Mouse (Mus musculus) embryo, embryonic 10.5 days (tissue): Measurements from ENCODE around the gene Eif4ebp2.

Experiments used
- DNase-seq: peaks from one replicate; pipeline ENCODE4 v3.0.0-alpha.2; 2015; ENCODE audit warnings: low spot score

Eif4ebp2 gene

DNA sequence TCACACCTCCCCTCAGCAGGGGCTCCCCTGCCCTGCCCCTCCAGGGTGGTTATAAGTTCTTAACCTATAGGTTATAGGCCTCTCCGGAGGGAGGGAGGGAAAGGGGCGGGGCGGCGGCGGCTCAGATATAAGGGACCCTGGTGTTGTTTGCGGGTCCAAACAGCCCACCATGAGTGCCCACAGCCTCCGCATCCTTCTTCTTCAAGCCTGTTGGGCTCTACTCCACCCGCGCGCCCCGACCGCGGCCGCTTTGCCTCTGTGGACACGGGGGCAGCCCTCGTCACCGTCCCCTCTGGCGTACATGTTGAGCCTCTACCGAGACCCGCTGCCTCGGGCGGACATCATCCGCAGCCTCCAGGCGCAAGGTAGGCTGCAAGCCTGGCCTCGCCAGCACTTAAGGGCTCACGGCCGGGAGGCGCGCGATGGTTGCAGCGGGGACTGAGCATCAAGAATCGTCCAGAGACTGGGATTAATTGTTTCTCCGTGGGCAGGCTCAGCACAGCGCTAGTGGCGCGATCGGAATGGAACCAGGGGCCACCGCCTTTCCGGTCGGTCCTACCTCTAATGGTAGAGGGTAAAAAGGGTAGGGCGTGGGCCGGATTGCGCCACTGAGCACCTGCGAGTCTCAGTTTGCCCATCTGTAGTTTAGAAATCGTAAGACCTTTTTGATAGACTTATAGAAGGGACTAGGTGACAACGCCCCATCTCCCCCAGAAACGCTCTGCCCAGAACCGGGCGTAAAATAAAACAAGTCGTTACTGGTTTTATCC is 34.1 kb downstream of the Eif4ebp2 start:
- DNase-seq, result peak; percentile 58

- DNase-seq, result no peak
These were observed 34.8 kb downstream of the Eif4ebp2 start, which contains the start of gene Nodal for GRCm38 (mm10) chr10:61417672-61418071. Gene Nodal, plus strand, starts transcription at chr10:61417972.

DNA sequence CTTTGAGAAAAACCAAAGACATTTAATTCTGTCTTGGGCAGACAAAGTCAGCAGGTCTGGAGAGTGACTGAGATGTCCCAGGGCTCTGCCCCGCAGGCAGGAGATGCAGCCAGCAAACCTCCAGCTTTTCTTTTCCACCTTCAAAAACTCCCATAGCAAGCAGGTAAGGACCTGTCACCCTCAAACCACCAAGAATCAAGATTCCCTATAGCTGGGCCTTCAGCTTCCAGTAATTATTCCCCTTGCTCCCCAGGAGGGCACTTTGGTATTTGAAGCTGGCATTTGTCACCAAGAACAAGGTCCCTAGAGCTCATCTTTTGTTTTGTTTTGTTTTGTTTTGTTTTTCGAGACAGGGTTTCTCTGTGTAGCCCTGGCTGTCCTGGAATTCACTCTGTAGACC is 35.4 kb downstream of the Eif4ebp2 start:
- no peak for DNase-seq

GRCm38 (mm10) chr10:61416561-61416960 is 35.9 kb downstream of the Eif4ebp2 start:
- no peak for DNase-seq

- DNase-seq, result no peak
These were observed 36.6 kb downstream of the Eif4ebp2 start for GRCm38 (mm10) chr10:61415890-61416289.

GRCm38 (mm10) chr10:61415240-61415639 is 37.2 kb downstream of the Eif4ebp2 start:
- no peak for DNase-seq

DNA sequence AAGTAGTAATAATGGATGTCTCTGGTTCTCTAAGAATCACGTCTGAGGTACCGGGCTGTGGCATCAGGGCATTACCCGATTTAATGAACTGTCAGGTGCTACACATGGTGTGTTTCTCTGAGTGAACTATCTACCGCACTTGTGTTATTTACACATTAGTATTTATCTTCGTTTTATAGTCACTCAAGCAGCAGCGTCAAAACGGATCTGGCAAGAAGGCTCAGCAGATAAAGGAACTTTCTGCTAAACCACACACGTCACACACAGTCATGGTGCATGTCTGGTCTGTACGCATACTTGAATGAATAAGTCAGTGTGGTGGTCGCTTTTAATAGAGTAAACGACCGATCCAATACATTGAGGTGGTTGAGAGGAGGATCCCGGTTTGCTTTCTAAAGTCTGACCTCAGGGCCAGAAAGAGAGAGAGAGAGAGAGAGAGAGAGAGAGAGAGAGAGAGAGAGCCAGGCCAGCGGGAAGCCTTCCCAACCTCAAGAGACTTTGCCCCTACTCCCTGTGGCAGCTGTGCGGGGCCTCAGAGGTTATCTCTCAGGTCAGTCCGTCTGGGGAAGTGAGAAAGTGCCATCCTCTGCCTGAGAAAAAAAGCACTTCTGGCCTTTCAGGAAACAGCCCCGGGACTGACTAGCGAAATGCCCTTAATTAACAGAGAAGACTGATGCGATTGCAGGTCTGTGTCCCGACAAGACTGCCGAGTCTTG is 39.4 kb downstream of the Eif4ebp2 start:
- DNase-seq, result no peak

DNA sequence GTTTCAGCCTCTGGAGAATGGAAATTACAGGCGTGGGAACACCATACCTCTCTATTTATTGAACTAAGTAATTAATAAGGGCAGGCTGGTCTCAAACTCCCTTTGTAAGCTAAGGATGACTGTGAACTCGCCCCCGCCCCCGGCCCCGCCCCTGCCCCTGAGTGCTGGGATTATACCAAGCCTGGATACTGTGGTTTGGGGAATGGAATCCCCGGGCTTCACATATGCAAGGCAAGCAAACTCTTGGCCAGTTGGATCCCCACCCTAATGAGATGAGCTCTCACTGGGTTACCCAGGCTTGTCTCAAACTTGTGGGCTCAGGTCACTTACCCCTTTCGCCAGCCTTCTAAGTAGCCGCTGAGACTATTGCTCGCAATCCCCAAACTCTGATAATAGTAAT is 42.3 kb downstream of the Eif4ebp2 start:
- no peak for DNase-seq

GRCm38 (mm10) chr10:61409776-61410175 is 42.7 kb downstream of the Eif4ebp2 start:
- DNase-seq, result no peak

DNA sequence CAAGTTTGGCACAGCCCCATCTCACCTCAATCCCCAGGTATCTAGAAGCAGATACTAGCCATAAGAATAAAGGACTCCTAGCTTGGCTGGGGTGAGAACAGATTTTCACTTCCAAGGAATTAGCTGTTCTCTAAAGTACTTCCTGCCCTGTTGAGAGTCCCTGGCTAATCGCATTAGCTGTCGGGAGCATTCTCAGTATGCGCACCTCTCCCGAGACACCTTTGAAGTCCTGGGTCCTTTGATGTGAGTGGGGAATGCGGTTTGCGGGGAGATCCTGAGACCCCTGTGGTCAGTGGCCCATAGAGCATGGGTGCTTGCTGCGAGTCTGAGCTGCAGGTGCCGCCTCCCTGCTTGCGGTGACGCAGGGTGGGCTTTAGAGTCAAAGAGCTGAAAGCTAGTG is 46.5 kb downstream of the Eif4ebp2 start:
- no peak for DNase-seq

DNA sequence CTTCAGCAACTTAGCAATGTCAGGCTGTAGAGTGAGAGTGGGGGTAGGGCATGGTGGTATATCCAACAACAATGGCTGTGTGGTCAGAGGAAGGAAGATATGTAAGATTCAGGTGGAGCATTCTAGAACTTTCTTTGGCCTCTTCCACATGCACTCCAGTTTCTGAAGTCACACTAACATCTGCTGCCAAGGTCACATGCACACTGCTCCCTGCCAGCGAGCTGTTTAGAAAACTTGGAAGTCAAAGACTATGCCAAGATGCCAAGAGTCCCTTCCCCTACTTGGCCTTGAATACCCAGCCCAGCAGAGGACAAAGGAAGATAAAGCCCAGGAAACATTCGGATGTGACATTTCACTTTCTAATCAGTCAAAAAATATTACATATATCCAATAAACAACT is 49.5 kb downstream of the Eif4ebp2 start:
- no peak for DNase-seq

GRCm38 (mm10) chr10:61402480-61402879 is 50.0 kb downstream of the Eif4ebp2 start:
- DNase-seq, result no peak

DNA sequence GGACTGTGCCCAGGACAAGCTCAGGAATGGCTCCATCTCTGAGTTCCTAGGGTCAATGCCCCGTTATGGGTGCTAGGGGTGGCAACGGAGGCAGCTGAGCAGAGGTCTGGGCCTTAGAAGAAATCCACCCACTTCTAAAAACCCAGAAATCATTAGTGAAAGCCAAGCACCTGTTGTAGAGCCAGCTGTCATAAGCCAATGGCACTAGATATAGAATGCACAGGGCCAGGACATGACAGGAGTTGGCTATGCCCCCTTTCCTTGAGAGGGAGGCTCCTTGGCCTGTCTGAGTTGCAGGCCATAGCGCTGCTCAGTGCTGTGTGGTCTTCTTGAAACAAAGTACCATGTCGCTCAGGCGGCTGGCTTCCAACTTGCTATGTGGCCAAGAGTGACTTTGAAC is 52.1 kb downstream of the Eif4ebp2 start:
- DNase-seq, result no peak

DNA sequence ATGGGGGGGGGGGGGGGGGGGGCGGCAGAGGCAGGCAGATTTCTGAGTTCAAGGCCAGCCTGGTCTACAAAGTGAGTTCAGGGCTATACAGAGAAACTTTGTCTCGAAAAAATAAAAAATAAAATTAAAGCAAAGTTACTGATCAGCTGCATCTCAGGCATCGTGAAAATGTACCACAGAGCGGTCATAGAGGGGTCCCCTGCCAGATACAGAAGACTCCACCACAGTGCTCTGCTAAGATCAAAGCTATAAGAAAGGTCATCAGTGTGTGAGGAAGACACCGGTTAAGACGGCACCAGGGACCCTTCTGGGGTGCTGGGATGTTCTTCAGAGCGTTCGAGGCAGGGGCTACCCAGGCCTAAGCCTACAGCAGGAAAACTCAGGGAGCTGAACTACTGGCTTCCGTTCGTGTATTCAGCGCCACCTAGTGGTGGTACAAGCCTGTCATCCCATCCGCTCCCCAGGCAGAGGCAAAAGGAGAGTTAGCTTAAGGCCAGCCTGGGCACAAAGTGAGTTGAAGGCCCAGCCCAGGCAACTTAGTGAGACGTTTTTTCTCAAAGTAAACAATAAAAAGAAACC is 53.2 kb downstream of the Eif4ebp2 start:
- peak; percentile 93 for DNase-seq

GRCm38 (mm10) chr10:61398125-61398524 is 54.3 kb downstream of the Eif4ebp2 start:
- DNase-seq, result no peak

DNA sequence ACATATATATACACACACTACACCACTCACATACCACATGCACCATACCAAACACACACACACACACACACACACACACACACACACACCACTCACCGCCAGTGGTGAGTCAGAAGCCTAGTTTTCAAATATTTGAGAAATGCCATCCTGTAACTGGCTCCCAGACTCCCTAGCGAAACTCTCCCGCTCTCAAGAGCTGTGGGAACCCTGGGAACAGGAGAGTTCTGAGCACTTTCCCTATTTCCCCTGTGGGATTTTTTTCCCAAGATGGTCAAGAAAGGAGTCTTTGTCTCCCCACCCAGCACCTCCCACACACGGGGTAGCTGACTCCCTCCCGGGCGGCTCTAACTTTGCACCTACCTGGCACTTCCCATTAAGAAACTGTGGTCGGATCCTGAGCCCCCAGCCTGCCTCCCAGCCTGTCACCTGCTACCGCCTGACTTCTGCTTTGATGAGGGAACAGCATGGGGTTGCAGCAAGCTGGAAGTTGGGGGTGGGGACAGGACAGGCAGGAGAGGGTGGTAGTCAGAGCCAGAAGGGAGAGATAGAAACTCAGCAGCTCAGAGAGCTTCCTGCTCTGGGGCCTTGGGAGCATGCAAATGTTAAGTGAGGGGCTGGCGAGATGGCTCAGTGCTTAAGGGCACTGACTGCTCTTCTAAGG is 57.9 kb downstream of the Eif4ebp2 start:
- DNase-seq, result no peak

- no peak for DNase-seq
These were observed 59.9 kb downstream of the Eif4ebp2 start for GRCm38 (mm10) chr10:61392584-61392983.

DNA sequence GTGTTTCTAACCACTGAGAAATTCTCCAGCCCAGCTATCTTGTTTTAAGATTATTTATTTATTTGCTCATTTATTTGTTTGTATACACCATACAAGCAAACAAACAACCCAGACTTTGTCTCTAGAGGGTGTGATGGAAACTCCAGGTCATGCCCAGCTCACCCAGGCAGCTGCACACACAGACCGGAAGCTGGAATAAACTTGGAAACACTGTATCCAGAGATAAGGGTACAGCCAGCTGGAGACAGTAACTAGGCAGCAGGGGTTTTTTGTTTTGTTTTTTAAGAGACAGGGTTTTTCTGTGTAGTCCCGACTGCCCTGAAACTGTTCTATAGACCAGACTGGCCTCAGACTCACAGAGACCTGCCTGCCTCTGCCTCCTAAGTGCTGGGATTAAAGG is 62.3 kb downstream of the Eif4ebp2 start:
- DNase-seq, result no peak

- DNase-seq, result no peak
These were observed 63.4 kb downstream of the Eif4ebp2 start for GRCm38 (mm10) chr10:61389020-61389419.

GRCm38 (mm10) chr10:61386284-61386683 is 66.2 kb downstream of the Eif4ebp2 start:
- no peak for DNase-seq

DNA sequence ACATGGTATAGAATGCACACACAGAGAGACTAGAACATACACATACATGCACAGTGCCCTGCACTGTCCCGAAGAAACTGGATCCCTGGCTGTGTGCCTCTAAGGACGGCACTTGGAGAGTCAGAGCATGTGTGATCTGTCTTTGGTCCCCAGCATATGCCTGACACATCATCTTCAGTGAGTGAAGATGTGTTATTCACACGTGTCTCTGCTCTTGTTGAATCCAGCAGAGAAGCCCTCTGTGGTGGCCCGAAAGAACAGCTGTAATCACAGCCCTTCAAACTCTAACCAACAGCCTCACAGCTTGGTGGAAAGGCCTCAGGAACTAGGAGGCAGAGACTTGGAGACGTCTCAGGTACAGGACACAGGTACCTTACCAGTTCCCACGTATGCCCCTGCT is 67.3 kb downstream of the Eif4ebp2 start:
- no peak for DNase-seq

GRCm38 (mm10) chr10:61383715-61384047 is 68.8 kb downstream of the Eif4ebp2 start:
- DNase-seq, result no peak
